Mouse (Mus musculus): Measurements from ENCODE around the gene Wdr74.

- TF ChIP-seq SIN3A (IDR thresholded peaks at IDR 0.05; ENCODE audit: low read length) (no peak), TBP (conservative IDR thresholded peaks at IDR 0.05; ENCODE audit: low read depth, low read length) (no peak), E2F4 (IDR thresholded peaks at IDR 0.05; ENCODE audit: insufficient replicate concordance, low read depth, low read length) (no peak)
Observed at GRCm38 (mm10) chr19:8714653-8715481, 20.8 kb upstream of the Wdr74 start.
